Mouse (Mus musculus) cortical plate, adult 2 months (tissue): ENCODE data around the gene Vmn1r85. TPM values are rescaled to one million over a fixed set of nuclear protein-coding genes. Genes with fewer than 3 reads are reported as not detected.
"Not testable (repeated sequence)": the region's sequence is repeated elsewhere in the genome, so short reads cannot be mapped to it uniquely, and the experiment has no call there.

Experiments used
- H3K27ac ChIP-seq: fragments of 200-500 bp; 2 replicates; pipeline ENCODE4 v1.5.1; 2012; ENCODE audit warnings: low read length, control low read depth, inconsistent platforms; ENCODE audit not compliant: insufficient read depth
- H3K4me1 ChIP-seq: fragments of 200-500 bp; 2 replicates; pipeline ENCODE4 v1.6.1; 2011; ENCODE audit warnings: low read length; ENCODE audit not compliant: control insufficient read depth, insufficient read depth
- H3K4me3 ChIP-seq: fragments of 200-500 bp; 2 replicates; pipeline ENCODE4 v1.5.1; 2011; ENCODE audit warnings: mild to moderate bottlenecking, low read length, control low read depth; ENCODE audit not compliant: insufficient read depth
- CTCF ChIP-seq: fragments of 200-500 bp; IDR thresholded peaks from 2 replicates; pipeline ENCODE4 v1.5.1; 2011; ENCODE audit warnings: mild to moderate bottlenecking, control low read depth, low read length; ENCODE audit not compliant: insufficient read depth; ENCODE audit errors: extremely low read depth
- POLR2A ChIP-seq: fragments of 200-500 bp; IDR thresholded peaks from 2 replicates; pipeline ENCODE4 v1.6.1; 2011; ENCODE audit warnings: mild to moderate bottlenecking, low read length, control low read depth; ENCODE audit not compliant: insufficient read depth; ENCODE audit errors: extremely low read depth
- polyA plus RNA-seq: library from polyadenylated mRNA; depleted of rRNA; stranded (reverse); fragments of >200 nt; gene quantifications from 2 replicates; pipeline ENCODE4 v1.2.3, GENCODE M21; 2012; rRNA removed

The Vmn1r85 gene
- polyA plus RNA-seq: not detected in 2 replicates

- no peak within 1 kb of the TSS for H3K27ac ChIP-seq
- no peaks in the 10 kb centered on the region for H3K4me1 ChIP-seq
- TF ChIP-seq POLR2A: no peak
- TF ChIP-seq CTCF: no peak
- no peak within 1 kb of the TSS for H3K4me3 ChIP-seq
Observed at GRCm38 (mm10) chr7:13095073-13095472, at the start of gene Vmn1r85. Gene Vmn1r85, minus strand, starts transcription at chr7:13095173.

- H3K4me1 ChIP-seq: no peaks in the 10 kb centered on the region
- H3K4me3 ChIP-seq: no peak within 1 kb of the TSS
- no peak for TF ChIP-seq POLR2A
- TF ChIP-seq CTCF: no peak
- H3K27ac ChIP-seq: no peak within 1 kb of the TSS
Observed at GRCm38 (mm10) chr7:13140057-13140456, 45.1 kb upstream of the Vmn1r85 start, which contains the start of gene Vmn1r87. Gene Vmn1r87, minus strand, starts transcription at chr7:13140157.

- H3K4me3 ChIP-seq: no peak overlapping the region
- TF ChIP-seq CTCF: no peak
- no peak for TF ChIP-seq POLR2A
- no peak overlapping the region for H3K27ac ChIP-seq
- no peaks in the 10 kb centered on the region for H3K4me1 ChIP-seq
Observed at GRCm38 (mm10) chr7:13137340-13137739, 42.4 kb upstream of the Vmn1r85 start.

- TF ChIP-seq CTCF (no peak), POLR2A (no peak)
- Histone ChIP-seq H3K4me3 (no peak overlapping the region), H3K27ac (no peak overlapping the region), H3K4me1 (no peaks in the 10 kb centered on the region)
Observed at GRCm38 (mm10) chr7:13131856-13132255, 36.9 kb upstream of the Vmn1r85 start.

- not testable (repeated sequence) for H3K4me1 ChIP-seq, H3K27ac ChIP-seq, H3K4me3 ChIP-seq
Observed at GRCm38 (mm10) chr7:13123554-13124153, 28.7 kb upstream of the Vmn1r85 start.

GRCm38 (mm10) chr7:13119817-13120216 is 24.8 kb upstream of the Vmn1r85 start, which contains the start of gene Vmn1r86:
Gene Vmn1r86, minus strand, starts transcription at chr7:13119917.
- Histone ChIP-seq H3K4me3 (no peak within 1 kb of the TSS), H3K27ac (no peak within 1 kb of the TSS), H3K4me1 (no peaks in the 10 kb centered on the region)
- TF ChIP-seq POLR2A (no peak), CTCF (no peak)

- Histone ChIP-seq H3K27ac (no peak overlapping the region), H3K4me3 (no peak overlapping the region), H3K4me1 (no peaks in the 10 kb centered on the region)
- TF ChIP-seq CTCF (no peak), POLR2A (no peak)
Observed at GRCm38 (mm10) chr7:13072293-13072692, 22.7 kb downstream of the Vmn1r85 start.

GRCm38 (mm10) chr7:13063399-13063798 is 31.6 kb downstream of the Vmn1r85 start:
- not testable (repeated sequence) for H3K4me3 ChIP-seq, H3K4me1 ChIP-seq, H3K27ac ChIP-seq

GRCm38 (mm10) chr7:13059536-13059935 is 35.4 kb downstream of the Vmn1r85 start:
- no peak overlapping the region for H3K27ac ChIP-seq
- TF ChIP-seq CTCF (no peak), POLR2A (no peak)

GRCm38 (mm10) chr7:13056913-13057700 is 37.9 kb downstream of the Vmn1r85 start:
- Histone ChIP-seq H3K27ac (no peak overlapping the region), H3K4me1 (no peaks in the 10 kb centered on the region), H3K4me3 (no peak overlapping the region)
- TF ChIP-seq POLR2A: no peak
- 0 out of 2 replicates have a peak, but pooled peaks have one; percentile 7 for TF ChIP-seq CTCF

More at GRCm38 (mm10) chr7:13059536-13059935, 35.4 kb downstream of the Vmn1r85 start:
- no peak overlapping the region for H3K4me3 ChIP-seq
- no peaks in the 10 kb centered on the region for H3K4me1 ChIP-seq
